10 mouse cellular contexts compared by ENCODE assay signal in genomic region chr13:56258196-56259020, GRCm38 (mm10). TPM values are rescaled to one million over a fixed set of nuclear protein-coding genes. Genes with fewer than 3 reads are reported as not detected.
DNase-seq lines count a peak whose midpoint lies in the region; ATAC-seq and TF ChIP-seq lines count a peak whose summit lies in the region.
"Had no signal": no experiment of that assay in that cellular context is flagged by ENCODE, and none has a peak within 500 bp of the region (broad histone marks: within the 10 kb centered on the region; RNA-seq: fewer than 3 reads in every experiment).

No protein-coding gene starts in this region.

- H3K27ac ChIP-seq in kidney, embryonic 15.5 days: no peak overlapping the region
- no peak overlapping the region for H3K27ac ChIP-seq in hindbrain, embryonic 13.5 days
- H3K27ac ChIP-seq in midbrain, postnatal 0 days (ENCODE audit: low read depth, low read length): no peak overlapping the region

- H3K4me1 ChIP-seq in kidney, embryonic 15.5 days: peaks cover 17% of the 10 kb centered on the region
- peaks cover 38% of the 10 kb centered on the region for H3K4me1 ChIP-seq in hindbrain, embryonic 13.5 days (replicated peaks)
- H3K4me1 ChIP-seq in midbrain, postnatal 0 days (ENCODE audit: insufficient read depth, low read length): peaks cover 6% of the 10 kb centered on the region; the same call in 1 of the 2 replicates

- DNase-seq in kidney, postnatal 25 days: no peak
- peak; percentile 55 for DNase-seq in embryo, embryonic 10 days (ENCODE audit: low spot score)
- DNase-seq in midbrain, postnatal 0 days (ENCODE audit: low spot score): no peak
- DNase-seq in left cerebral cortex, adult 11 months (ENCODE audit: low spot score): no peak
- DNase-seq in right cerebral cortex, postnatal 10 days (ENCODE audit: low spot score in 2 of 2): no peak
- no peak for DNase-seq in right cerebral cortex, postnatal 4 days
- DNase-seq: cerebellum, postnatal 25 days had no signal

- peak overlapping the region; percentile 44 for H3K4me2 ChIP-seq in kidney, embryonic 15.5 days
- peak overlapping the region; percentile 54 for H3K4me2 ChIP-seq in hindbrain, embryonic 13.5 days
- peak overlapping the region; percentile 46 for H3K4me2 ChIP-seq in midbrain, postnatal 0 days (ENCODE audit: low read depth, low read length, poor library complexity, severe bottlenecking)

- ATAC-seq in kidney, embryonic 15.5 days (replicated peaks; ENCODE audit: low FRiP score): no peak
- no peak for ATAC-seq in hindbrain, embryonic 13.5 days (ENCODE audit: low FRiP score)
- ATAC-seq in midbrain, postnatal 0 days (ENCODE audit: low FRiP score): no peak

- H3K36me3 ChIP-seq in kidney, embryonic 15.5 days: no peaks in the 10 kb centered on the region
- no peaks in the 10 kb centered on the region for H3K36me3 ChIP-seq in hindbrain, embryonic 13.5 days
- no peaks in the 10 kb centered on the region for H3K36me3 ChIP-seq in midbrain, postnatal 0 days (ENCODE audit: insufficient read depth, low read length)

- peaks cover 100% of the 10 kb centered on the region for H3K27me3 ChIP-seq in kidney, embryonic 15.5 days
- peaks cover 99% of the 10 kb centered on the region for H3K27me3 ChIP-seq in hindbrain, embryonic 13.5 days
- H3K27me3 ChIP-seq in midbrain, postnatal 0 days (ENCODE audit: insufficient read depth, low read length): peaks cover 66% of the 10 kb centered on the region

- H3K9me3 ChIP-seq in kidney, embryonic 15.5 days (replicated peaks): no peaks in the 10 kb centered on the region
- H3K9me3 ChIP-seq in hindbrain, embryonic 13.5 days: no peaks in the 10 kb centered on the region
- H3K9me3 ChIP-seq in midbrain, postnatal 0 days (ENCODE audit: low read length): no peaks in the 10 kb centered on the region

- TF ChIP-seq CTCF in midbrain, postnatal 0 days (IDR thresholded peaks at IDR 0.05): no peak

- under 1% methylated on average over 52 of the region's 52 CpGs for WGBS in kidney, embryonic 15.5 days
- WGBS in hindbrain, embryonic 13.5 days: under 1% methylated on average over 52 of the region's 52 CpGs
- WGBS in midbrain, postnatal 0 days: 1% methylated on average over 52 of the region's 52 CpGs

- H3K9ac ChIP-seq in kidney, embryonic 15.5 days: no peak overlapping the region
- peak overlapping the region; percentile 53 for H3K9ac ChIP-seq in hindbrain, embryonic 13.5 days
- H3K9ac ChIP-seq in midbrain, postnatal 0 days (replicated peaks; ENCODE audit: low read length, poor library complexity, severe bottlenecking): no peak overlapping the region; the same call in 1 of the 2 replicates

- peak overlapping the region; percentile 18 for H3K4me3 ChIP-seq in kidney, embryonic 15.5 days (replicated peaks)
- peak overlapping the region; percentile 28 for H3K4me3 ChIP-seq in hindbrain, embryonic 13.5 days
- peak overlapping the region; percentile 27 for H3K4me3 ChIP-seq in midbrain, postnatal 0 days (ENCODE audit: low read depth, low read length)

RNA-seq across cellular contexts. Expression of gene Neurog1, which starts 6.4 kb away (rescaled TPM):
- polyA plus RNA-seq in kidney, embryonic 15.5 days (2015; fragmentation: Nextera tagmentation; extraction: Ambion mirVana): not detected in 2 replicates
- 5.9 and 9.8 TPM in 2 replicates for polyA plus RNA-seq in hindbrain, embryonic 13.5 days (2015; fragmentation: Nextera tagmentation; extraction: Ambion mirVana)
- not detected in 2 replicates for total RNA-seq in midbrain, postnatal 0 days (2014; rRNA removed)
- not detected in 2 replicates for polyA plus RNA-seq in midbrain, postnatal 0 days (2015; fragmentation: Nextera tagmentation; extraction: Ambion mirVana)
- total RNA-seq: layer of hippocampus, postnatal 10 days had no signal

RNA-seq across cellular contexts. Expression of gene Cxcl14, which starts 37.9 kb away (rescaled TPM):
- 23.8 and 25.3 TPM in 2 replicates for polyA plus RNA-seq in kidney, embryonic 15.5 days (2015; fragmentation: Nextera tagmentation; extraction: Ambion mirVana)
- polyA plus RNA-seq in hindbrain, embryonic 13.5 days (2015; fragmentation: Nextera tagmentation; extraction: Ambion mirVana): 4.9 and 8.2 TPM in 2 replicates
- total RNA-seq in midbrain, postnatal 0 days (2014; rRNA removed): 31.5 and 34.1 TPM in 2 replicates
- polyA plus RNA-seq in midbrain, postnatal 0 days (2015; fragmentation: Nextera tagmentation; extraction: Ambion mirVana): 32.7 and 37.0 TPM in 2 replicates
